Mouse (Mus musculus) C2C12 (cell line): ENCODE results near the gene Nadk.

Source experiments
- CEBPB ChIP-seq: IDR thresholded peaks from one replicate; pipeline ENCODE4 v1.6.1; 2011; ENCODE audit warnings: low read depth, mild to moderate bottlenecking, control low read depth, moderate library complexity
- CTCF ChIP-seq: IDR thresholded peaks from one replicate; pipeline ENCODE4 v1.5.1; 2011; ENCODE audit not compliant: control insufficient read depth, insufficient read depth, insufficient read length
- FOSL1 ChIP-seq: IDR thresholded peaks from one replicate; pipeline ENCODE4 v1.8.0; 2011; ENCODE audit warnings: mild to moderate bottlenecking, low read length; ENCODE audit not compliant: poor library complexity, insufficient read depth, severe bottlenecking
- MAX ChIP-seq: IDR thresholded peaks from one replicate; pipeline ENCODE4 v1.6.1; 2011; ENCODE audit warnings: mild to moderate bottlenecking, control low read depth
- MYOD1 ChIP-seq: IDR thresholded peaks from one replicate; pipeline ENCODE4 v1.6.1; 2011; ENCODE audit warnings: low read depth; ENCODE audit not compliant: control insufficient read depth, insufficient read length
- MYOG ChIP-seq: IDR thresholded peaks from one replicate; pipeline ENCODE4 v1.6.1; 2011; ENCODE audit not compliant: control insufficient read depth, insufficient read length; ENCODE audit errors: extremely low read depth
- USF1 ChIP-seq: IDR thresholded peaks from one replicate; pipeline ENCODE4 v1.6.1; 2011; ENCODE audit warnings: low read depth, mild to moderate bottlenecking, control low read depth, moderate library complexity

GRCm38 (mm10) chr4:155611860-155612259 lies 49.7 kb downstream of the Nadk start:
- TF ChIP-seq CTCF: no peak
- no peak for TF ChIP-seq MAX
- no peak for TF ChIP-seq CEBPB
- TF ChIP-seq USF1: no peak
- no peak for TF ChIP-seq MYOD1
- TF ChIP-seq MYOG: no peak
- no peak for TF ChIP-seq FOSL1
